Comparison of ENCODE assay signal across 11 mouse cellular contexts in the genomic region with DNA sequence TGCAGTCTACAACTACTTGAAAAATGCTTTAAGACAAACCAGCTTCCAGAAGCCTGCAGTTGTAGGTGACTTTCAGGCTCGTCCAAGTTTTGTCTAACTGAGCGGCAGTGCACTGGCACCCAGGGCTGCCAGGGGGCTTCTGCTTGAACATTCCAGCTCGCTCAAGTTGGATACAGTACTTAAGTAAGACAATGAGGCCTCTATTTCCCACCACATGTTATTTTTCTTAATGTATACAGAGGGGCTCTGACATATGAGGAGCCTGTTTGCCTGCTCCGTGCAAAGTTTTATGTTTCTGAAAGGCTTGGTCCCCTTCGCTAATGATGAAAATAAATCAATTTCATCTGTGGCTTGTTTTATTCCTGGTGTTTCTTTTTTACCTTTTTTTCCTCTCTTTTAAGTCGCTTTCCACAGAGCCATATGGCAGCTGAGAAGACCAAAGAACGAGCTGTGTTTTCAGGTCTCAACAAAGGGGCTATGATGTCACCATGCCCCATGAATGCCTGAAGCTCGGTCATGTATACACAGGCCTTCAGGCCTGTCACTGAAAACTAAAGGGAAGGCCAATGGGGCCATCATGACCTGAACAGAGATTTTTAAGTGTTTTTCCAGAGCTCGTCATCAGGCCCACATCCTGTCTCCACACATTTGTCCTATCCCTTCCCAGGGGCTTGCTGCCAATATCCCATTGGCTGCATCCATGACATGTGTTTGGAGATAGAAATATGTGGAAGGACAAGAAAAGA.
DNase-seq lines count a peak whose midpoint lies in the region; ATAC-seq lines count a peak whose summit lies in the region.
"Had no signal": no experiment of that assay in that cellular context is flagged by ENCODE, and none has a peak within 500 bp of the region (broad histone marks: within the 10 kb centered on the region; RNA-seq: fewer than 3 reads in every experiment).

No protein-coding gene starts in this region.

- no peaks in the 10 kb centered on the region for H3K27me3 ChIP-seq in embryonic facial prominence, embryonic 10.5 days (replicated peaks; ENCODE audit: low read depth, poor library complexity, severe bottlenecking)
- no peaks in the 10 kb centered on the region for H3K27me3 ChIP-seq in hindbrain, embryonic 11.5 days (ENCODE audit: control insufficient read depth, insufficient read depth, low read length)
- no peaks in the 10 kb centered on the region for H3K27me3 ChIP-seq in neural tube, embryonic 11.5 days (ENCODE audit: control insufficient read depth, insufficient read depth, low read length)
- H3K27me3 ChIP-seq in heart, embryonic 10.5 days (ENCODE audit: insufficient read depth, poor library complexity, severe bottlenecking), result no peaks in the 10 kb centered on the region

- no peak overlapping the region for H3K9ac ChIP-seq in hindbrain, embryonic 11.5 days (ENCODE audit: low read depth, low read length)
- H3K9ac ChIP-seq in neural tube, embryonic 11.5 days (ENCODE audit: low read length), result no peak overlapping the region
- H3K9ac ChIP-seq: liver, postnatal 0 days had no signal

- peaks cover 9% of the 10 kb centered on the region for H3K4me1 ChIP-seq in embryonic facial prominence, embryonic 10.5 days
- no peaks in the 10 kb centered on the region for H3K4me1 ChIP-seq in hindbrain, embryonic 11.5 days (replicated peaks; ENCODE audit: control insufficient read depth, insufficient read depth, low read length)
- peaks cover 8% of the 10 kb centered on the region for H3K4me1 ChIP-seq in neural tube, embryonic 11.5 days (ENCODE audit: control insufficient read depth, insufficient read depth, low read length)
- H3K4me1 ChIP-seq in heart, embryonic 10.5 days, result no peaks in the 10 kb centered on the region

- no peaks in the 10 kb centered on the region for H3K9me3 ChIP-seq in embryonic facial prominence, embryonic 10.5 days
- H3K9me3 ChIP-seq in hindbrain, embryonic 11.5 days (ENCODE audit: control insufficient read depth, low read length), result no peaks in the 10 kb centered on the region
- no peaks in the 10 kb centered on the region for H3K9me3 ChIP-seq in neural tube, embryonic 11.5 days (ENCODE audit: control insufficient read depth, low read length)
- H3K9me3 ChIP-seq in heart, embryonic 10.5 days, result no peaks in the 10 kb centered on the region

- H3K4me2 ChIP-seq in hindbrain, embryonic 11.5 days (replicated peaks; ENCODE audit: low read depth, low read length), result no peak overlapping the region
- H3K4me2 ChIP-seq in neural tube, embryonic 11.5 days (ENCODE audit: low read depth), result no peak overlapping the region

- no peak overlapping the region for H3K4me3 ChIP-seq in embryonic facial prominence, embryonic 10.5 days
- no peak overlapping the region for H3K4me3 ChIP-seq in hindbrain, embryonic 11.5 days (ENCODE audit: low read depth, low read length)
- H3K4me3 ChIP-seq in neural tube, embryonic 11.5 days (ENCODE audit: low read depth, low read length), result no peak overlapping the region
- H3K4me3 ChIP-seq in heart, embryonic 10.5 days, result no peak overlapping the region

- WGBS in embryonic facial prominence, embryonic 10.5 days, result 29% methylated on average over 9 of the region's 9 CpGs
- 20% methylated on average over 9 of the region's 9 CpGs for WGBS in hindbrain, embryonic 11.5 days
- 14% methylated on average over 9 of the region's 9 CpGs for WGBS in neural tube, embryonic 11.5 days
- 65% methylated on average over 9 of the region's 9 CpGs for WGBS in heart, embryonic 10.5 days

- peak; percentile 95 for ATAC-seq in hindbrain, embryonic 11.5 days (ENCODE audit: low FRiP score)
- peak; percentile 95 for ATAC-seq in neural tube, embryonic 11.5 days (ENCODE audit: insufficient read depth, low FRiP score, low TSS enrichment)
- ATAC-seq: activated CD4-positive, CD25-positive, alpha-beta regulatory T cell, adult 4 months; liver, postnatal 0 days had no signal

- peak; percentile 3 for DNase-seq in lung, postnatal 10 days
- DNase-seq in lung, postnatal 25 days (ENCODE audit: low spot score), result no peak
- DNase-seq in embryonic facial prominence, embryonic 10.5 days (ENCODE audit: low spot score), result peak; percentile 39
- peak; percentile 55 for DNase-seq in hindbrain, embryonic 11.5 days (ENCODE audit: low spot score)
- DNase-seq in neural tube, embryonic 11.5 days (ENCODE audit: low spot score), result peak; percentile 64
- DNase-seq in spleen, postnatal 36 days (ENCODE audit: low spot score in 2 of 2), result no peak
- no peak for DNase-seq in c-Kit-positive CD71-positive TER-119-positive erythroid progenitor cells, embryonic 14.5 days (ENCODE audit: low spot score)
- DNase-seq in heart, embryonic 10.5 days (ENCODE audit: low spot score), result no peak
- DNase-seq: cerebellum, adult 11 months; liver, postnatal 0 days had no signal

- H3K36me3 ChIP-seq in embryonic facial prominence, embryonic 10.5 days (replicated peaks), result no peaks in the 10 kb centered on the region
- H3K36me3 ChIP-seq in hindbrain, embryonic 11.5 days (ENCODE audit: control insufficient read depth, insufficient read depth, low read length), result no peaks in the 10 kb centered on the region
- no peaks in the 10 kb centered on the region for H3K36me3 ChIP-seq in neural tube, embryonic 11.5 days (ENCODE audit: control insufficient read depth, insufficient read depth, low read length)
- no peaks in the 10 kb centered on the region for H3K36me3 ChIP-seq in heart, embryonic 10.5 days

- H3K27ac ChIP-seq in embryonic facial prominence, embryonic 10.5 days (replicated peaks), result peak overlapping the region; percentile 77
- 0 out of 2 replicates have a peak overlapping the region, but pooled peaks have one; percentile 2 for H3K27ac ChIP-seq in hindbrain, embryonic 11.5 days (ENCODE audit: low read depth, low read length)
- peak overlapping the region; percentile 36; the same call in 1 of the 2 replicates for H3K27ac ChIP-seq in neural tube, embryonic 11.5 days (ENCODE audit: low read depth, low read length)
- no peak overlapping the region for H3K27ac ChIP-seq in heart, embryonic 10.5 days

Comparison
In these comparisons a context has a peak if more than half of its experiments do, and no peak if none do; other contexts are left out.
1. DNase-seq: peak in lung, postnatal 10 days (single experiment), embryonic facial prominence, embryonic 10.5 days (single experiment), hindbrain, embryonic 11.5 days (single experiment) and neural tube, embryonic 11.5 days (single experiment); none in lung, postnatal 25 days (single experiment), spleen, postnatal 36 days (0 of 2), c-Kit-positive CD71-positive TER-119-positive erythroid progenitor cells, embryonic 14.5 days (single experiment) and heart, embryonic 10.5 days (single experiment).